Mouse (Mus musculus): ENCODE results near the gene Magix. TPM values are rescaled to one million over a fixed set of nuclear protein-coding genes. Genes with fewer than 3 reads are reported as not detected.

Magix gene
- 0.50 and 0.59 TPM in 2 replicates for polyA plus RNA-seq (2014; fragmentation: Nextera tagmentation; extraction: Ambion mirVana)

- ATAC-seq (ENCODE audit: low read depth) (no peak), DNase-seq (ENCODE audit: low spot score) (no peak)
- Histone ChIP-seq H3K36me3 (ENCODE audit: control insufficient read depth, insufficient read depth, low read length) (no peaks in the 10 kb centered on the region), H3K9ac (ENCODE audit: low read depth, low read length) (no peak within 1 kb of the TSS), H3K27ac (replicated peaks; ENCODE audit: low read depth, low read length) (no peak within 1 kb of the TSS), H3K9me3 (ENCODE audit: control insufficient read depth, low read length) (no peaks in the 10 kb centered on the region), H3K4me2 (ENCODE audit: low read depth, low read length) (peak within 1 kb of the TSS; percentile 55), H3K4me3 (ENCODE audit: low read depth, low read length) (peak within 1 kb of the TSS; percentile 30), H3K4me1 (ENCODE audit: control insufficient read depth, insufficient read depth, low read length) (no peaks in the 10 kb centered on the region), H3K27me3 (replicated peaks; ENCODE audit: control insufficient read depth, insufficient read depth, low read length) (no peaks in the 10 kb centered on the region)
- 63% methylated on average over 11 of the region's 14 CpGs for WGBS
Measured at GRCm38 (mm10) chrX:7680864-7681263, at the start of gene Magix. Magix (minus strand) TSS chrX:7681251.

DNA sequence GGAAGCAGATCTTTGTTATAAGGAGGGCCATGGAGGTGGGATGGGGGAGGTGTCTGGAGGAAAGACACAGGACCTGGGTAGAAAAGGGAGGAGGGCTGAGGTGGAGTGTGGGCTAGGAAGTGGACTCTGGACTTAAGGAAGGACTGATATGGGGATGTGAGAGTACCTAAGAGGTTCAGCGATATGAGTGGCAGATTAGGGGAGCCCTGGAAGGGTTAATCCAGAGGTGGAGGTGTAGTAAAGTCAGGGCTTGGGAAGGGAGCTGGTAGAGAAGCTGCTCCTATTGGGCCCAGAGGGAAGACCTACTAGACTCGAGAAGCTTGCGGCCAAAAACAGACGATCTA lies 47.8 kb upstream of the Magix start:
- Histone ChIP-seq H3K4me1 (ENCODE audit: control insufficient read depth, insufficient read depth, low read length) (no peaks in the 10 kb centered on the region), H3K27me3 (replicated peaks; ENCODE audit: control insufficient read depth, insufficient read depth, low read length) (no peaks in the 10 kb centered on the region), H3K27ac (replicated peaks; ENCODE audit: low read depth, low read length) (no peak overlapping the region), H3K4me3 (ENCODE audit: low read depth, low read length) (peak overlapping the region; percentile 48), H3K9me3 (ENCODE audit: control insufficient read depth, low read length) (no peaks in the 10 kb centered on the region), H3K4me2 (ENCODE audit: low read depth, low read length) (peak overlapping the region; percentile 57), H3K9ac (ENCODE audit: low read depth, low read length) (peak overlapping the region; percentile 60), H3K36me3 (ENCODE audit: control insufficient read depth, insufficient read depth, low read length) (0 out of 2 replicates have a peak, but pooled peaks cover 10% of the 10 kb centered on the region)
- no peak for DNase-seq (ENCODE audit: low spot score)
- 50% methylated on average over 4 of the region's 4 CpGs for WGBS
- peak; percentile 14 for ATAC-seq (ENCODE audit: low read depth)

DNA sequence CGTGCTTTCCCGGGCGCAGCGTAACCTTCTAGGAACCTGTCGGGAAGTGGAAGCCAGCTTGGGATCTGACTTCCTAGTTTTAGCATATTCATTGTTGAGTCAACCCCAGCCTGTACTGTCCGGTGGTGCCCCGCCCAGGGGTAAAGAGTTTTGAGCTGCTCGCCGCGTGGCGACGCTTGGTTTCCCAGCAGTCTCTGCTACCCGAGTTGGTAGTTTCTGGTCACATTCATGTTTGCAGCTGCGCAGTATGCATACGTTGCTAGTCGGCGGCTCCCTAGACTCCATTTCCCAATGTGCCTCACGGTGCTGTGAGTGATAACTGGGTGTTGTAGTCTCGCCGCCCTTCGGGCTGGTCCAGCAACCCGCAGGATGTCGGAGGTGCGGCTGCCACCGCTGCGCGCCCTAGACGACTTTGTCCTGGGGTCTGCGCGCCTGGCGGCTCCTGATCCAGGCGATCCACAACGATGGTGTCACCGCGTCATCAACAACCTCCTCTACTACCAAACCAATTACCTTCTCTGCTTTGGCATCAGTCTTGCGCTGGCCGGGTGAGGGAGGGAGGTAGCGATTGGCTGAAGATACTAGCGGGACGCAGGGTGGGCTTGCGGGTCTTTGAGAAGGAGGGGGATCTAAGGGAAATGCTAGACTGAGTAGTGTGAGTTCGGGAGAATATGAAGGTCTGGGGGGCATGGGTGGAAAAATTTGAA lies 47.3 kb upstream of the Magix start, which contains the start of gene Praf2:
TSS of gene Praf2 (plus strand) at position 225 of the 707 bp plus-strand sequence.
- peak within 1 kb of the TSS; percentile 57 for H3K4me2 ChIP-seq (ENCODE audit: low read depth, low read length)
- no peak within 1 kb of the TSS; the same call in none of the 2 replicates for H3K27ac ChIP-seq (replicated peaks; ENCODE audit: low read depth, low read length)
- no peaks in the 10 kb centered on the region for H3K27me3 ChIP-seq (replicated peaks; ENCODE audit: control insufficient read depth, insufficient read depth, low read length)
- H3K9ac ChIP-seq (ENCODE audit: low read depth, low read length), result peak within 1 kb of the TSS; percentile 60
- 0 out of 2 replicates have a peak, but pooled peaks cover 10% of the 10 kb centered on the region for H3K36me3 ChIP-seq (ENCODE audit: control insufficient read depth, insufficient read depth, low read length)
- WGBS, result 20% methylated on average over 42 of the region's 42 CpGs
- no peaks in the 10 kb centered on the region for H3K4me1 ChIP-seq (ENCODE audit: control insufficient read depth, insufficient read depth, low read length)
- no peaks in the 10 kb centered on the region for H3K9me3 ChIP-seq (ENCODE audit: control insufficient read depth, low read length)
- peak within 1 kb of the TSS; percentile 48 for H3K4me3 ChIP-seq (ENCODE audit: low read depth, low read length)
- ATAC-seq (ENCODE audit: low read depth) (peak; percentile 97), DNase-seq (ENCODE audit: low spot score) (peak; percentile 96)

DNA sequence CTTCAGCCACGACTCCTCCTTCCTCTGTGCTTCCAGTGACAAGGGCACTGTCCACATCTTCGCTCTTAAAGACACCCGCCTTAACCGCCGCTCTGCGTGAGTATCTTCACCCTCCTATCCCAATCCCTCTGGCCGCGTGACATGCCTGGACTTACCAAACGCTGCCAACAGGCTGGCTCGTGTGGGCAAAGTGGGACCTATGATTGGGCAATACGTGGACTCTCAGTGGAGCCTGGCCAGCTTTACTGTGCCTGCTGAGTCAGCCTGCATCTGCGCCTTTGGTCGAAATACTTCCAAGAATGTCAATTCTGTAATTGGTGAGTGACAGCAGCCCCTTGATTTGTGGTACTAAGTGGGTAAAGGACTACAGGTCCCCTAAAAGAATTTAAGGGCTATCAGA lies 46.1 kb upstream of the Magix start:
- no peaks in the 10 kb centered on the region for H3K27me3 ChIP-seq (replicated peaks; ENCODE audit: control insufficient read depth, insufficient read depth, low read length)
- no peak overlapping the region for H3K4me2 ChIP-seq (ENCODE audit: low read depth, low read length)
- ATAC-seq (ENCODE audit: low read depth), result no peak
- no peak overlapping the region for H3K9ac ChIP-seq (ENCODE audit: low read depth, low read length)
- H3K27ac ChIP-seq (replicated peaks; ENCODE audit: low read depth, low read length), result no peak overlapping the region
- no peak overlapping the region for H3K4me3 ChIP-seq (ENCODE audit: low read depth, low read length)
- H3K4me1 ChIP-seq (ENCODE audit: control insufficient read depth, insufficient read depth, low read length), result no peaks in the 10 kb centered on the region
- no peaks in the 10 kb centered on the region for H3K9me3 ChIP-seq (ENCODE audit: control insufficient read depth, low read length)
- DNase-seq (ENCODE audit: low spot score), result no peak
- 91% methylated on average over 13 of the region's 13 CpGs for WGBS
- 0 out of 2 replicates have a peak, but pooled peaks cover 10% of the 10 kb centered on the region for H3K36me3 ChIP-seq (ENCODE audit: control insufficient read depth, insufficient read depth, low read length)

DNA sequence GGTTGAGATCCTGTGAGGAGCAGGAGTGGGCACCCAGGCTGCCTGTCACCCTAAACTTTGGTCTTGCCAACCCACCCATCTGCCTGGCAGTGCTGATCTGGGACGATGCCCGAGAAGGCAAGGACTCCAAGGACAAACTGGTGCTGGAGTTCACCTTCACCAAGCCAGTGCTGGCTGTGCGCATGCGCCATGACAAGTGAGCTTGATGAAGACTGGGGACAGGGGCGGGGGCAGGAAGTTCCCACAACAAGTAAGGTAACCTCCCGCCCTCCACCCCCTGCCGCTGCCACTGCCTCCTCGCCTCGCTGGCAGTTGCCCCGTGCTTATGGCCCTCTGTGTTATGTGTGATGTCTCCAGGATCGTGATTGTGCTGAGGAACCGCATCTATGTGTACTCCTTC lies 44.8 kb upstream of the Magix start:
- 0 out of 2 replicates have a peak, but pooled peaks cover 10% of the 10 kb centered on the region for H3K36me3 ChIP-seq (ENCODE audit: control insufficient read depth, insufficient read depth, low read length)
- WGBS, result 80% methylated on average over 6 of the region's 12 CpGs
- H3K9me3 ChIP-seq (ENCODE audit: control insufficient read depth, low read length), result no peaks in the 10 kb centered on the region

GRCm38 (mm10) chrX:7724135-7724534 lies 43.1 kb upstream of the Magix start:
- no peak overlapping the region for H3K27ac ChIP-seq (replicated peaks; ENCODE audit: low read depth, low read length)
- ATAC-seq (ENCODE audit: low read depth) (no peak), DNase-seq (ENCODE audit: low spot score) (no peak)
- WGBS, result 77% methylated on average over 6 of the region's 7 CpGs
- H3K36me3 ChIP-seq (ENCODE audit: control insufficient read depth, insufficient read depth, low read length), result 0 out of 2 replicates have a peak, but pooled peaks cover 10% of the 10 kb centered on the region
- H3K4me2 ChIP-seq (ENCODE audit: low read depth, low read length), result no peak overlapping the region
- no peak overlapping the region for H3K9ac ChIP-seq (ENCODE audit: low read depth, low read length)
- H3K27me3 ChIP-seq (replicated peaks; ENCODE audit: control insufficient read depth, insufficient read depth, low read length), result no peaks in the 10 kb centered on the region
- H3K4me3 ChIP-seq (ENCODE audit: low read depth, low read length), result no peak overlapping the region
- no peaks in the 10 kb centered on the region for H3K9me3 ChIP-seq (ENCODE audit: control insufficient read depth, low read length)
- H3K4me1 ChIP-seq (ENCODE audit: control insufficient read depth, insufficient read depth, low read length), result no peaks in the 10 kb centered on the region

More for the DNA sequence above, 44.8 kb upstream of the Magix start:
- H3K4me2 ChIP-seq (ENCODE audit: low read depth, low read length), result no peak overlapping the region
- no peak for DNase-seq (ENCODE audit: low spot score)
- no peak overlapping the region for H3K27ac ChIP-seq (replicated peaks; ENCODE audit: low read depth, low read length)
- H3K27me3 ChIP-seq (replicated peaks; ENCODE audit: control insufficient read depth, insufficient read depth, low read length), result no peaks in the 10 kb centered on the region
- no peaks in the 10 kb centered on the region for H3K4me1 ChIP-seq (ENCODE audit: control insufficient read depth, insufficient read depth, low read length)
- ATAC-seq (ENCODE audit: low read depth), result no peak
- H3K4me3 ChIP-seq (ENCODE audit: low read depth, low read length), result no peak overlapping the region
- no peak overlapping the region for H3K9ac ChIP-seq (ENCODE audit: low read depth, low read length)

DNA sequence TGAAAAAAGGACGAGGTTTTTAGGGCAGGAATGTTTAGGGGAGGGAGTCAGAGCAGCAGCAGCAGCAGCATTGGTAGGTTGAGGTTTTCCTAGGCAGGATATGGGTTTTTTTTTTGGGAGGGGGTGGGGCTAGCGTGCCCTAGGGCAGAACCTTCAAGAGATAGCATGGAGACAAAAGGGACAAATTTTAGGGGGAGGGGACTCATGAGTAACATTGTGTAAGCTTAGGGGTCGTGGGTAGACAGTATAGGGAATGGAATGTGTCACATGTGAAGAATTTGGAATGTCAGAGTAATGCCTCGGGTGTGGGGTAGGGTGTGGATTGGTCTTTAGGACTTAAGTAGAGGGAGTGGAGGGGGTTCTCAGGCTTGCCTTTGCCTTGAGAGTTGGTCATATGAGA lies 41.6 kb upstream of the Magix start:
- peak overlapping the region; percentile 56 for H3K4me3 ChIP-seq (ENCODE audit: low read depth, low read length)
- peak overlapping the region; percentile 61 for H3K4me2 ChIP-seq (ENCODE audit: low read depth, low read length)
- H3K9ac ChIP-seq (ENCODE audit: low read depth, low read length), result peak overlapping the region; percentile 71
- no peaks in the 10 kb centered on the region for H3K9me3 ChIP-seq (ENCODE audit: control insufficient read depth, low read length)
- H3K27me3 ChIP-seq (replicated peaks; ENCODE audit: control insufficient read depth, insufficient read depth, low read length), result no peaks in the 10 kb centered on the region
- H3K27ac ChIP-seq (replicated peaks; ENCODE audit: low read depth, low read length), result no peak overlapping the region
- DNase-seq (ENCODE audit: low spot score), result no peak
- no peaks in the 10 kb centered on the region for H3K4me1 ChIP-seq (ENCODE audit: control insufficient read depth, insufficient read depth, low read length)
- WGBS, result 10% methylated on average over 4 of the region's 4 CpGs
- no peak for ATAC-seq (ENCODE audit: low read depth)
- H3K36me3 ChIP-seq (ENCODE audit: control insufficient read depth, insufficient read depth, low read length), result 0 out of 2 replicates have a peak, but pooled peaks cover 10% of the 10 kb centered on the region

- H3K9me3 ChIP-seq (ENCODE audit: control insufficient read depth, low read length), result no peaks in the 10 kb centered on the region
- ATAC-seq (ENCODE audit: low read depth) (0 out of 2 replicates have a peak, but pooled peaks have one; percentile 10), DNase-seq (ENCODE audit: low spot score) (no peak)
- H3K4me3 ChIP-seq (ENCODE audit: low read depth, low read length), result peak overlapping the region; percentile 56
- peak overlapping the region; percentile 71 for H3K9ac ChIP-seq (ENCODE audit: low read depth, low read length)
- peak overlapping the region; percentile 61 for H3K4me2 ChIP-seq (ENCODE audit: low read depth, low read length)
- H3K27me3 ChIP-seq (replicated peaks; ENCODE audit: control insufficient read depth, insufficient read depth, low read length), result no peaks in the 10 kb centered on the region
- H3K4me1 ChIP-seq (ENCODE audit: control insufficient read depth, insufficient read depth, low read length), result no peaks in the 10 kb centered on the region
- peak overlapping the region; percentile 90; the same call in 1 of the 2 replicates for H3K27ac ChIP-seq (replicated peaks; ENCODE audit: low read depth, low read length)
- H3K36me3 ChIP-seq (ENCODE audit: control insufficient read depth, insufficient read depth, low read length), result 0 out of 2 replicates have a peak, but pooled peaks cover 10% of the 10 kb centered on the region
- WGBS, result 15% methylated on average over 11 of the region's 11 CpGs
Measured at GRCm38 (mm10) chrX:7722282-7722611, 41.2 kb upstream of the Magix start.

All from embryonic facial prominence, embryonic 14.5 days (tissue).